Mouse (Mus musculus) forebrain, postnatal 0 days (tissue): Measurements from ENCODE around the gene Prkaa1. TPM values are rescaled to one million over a fixed set of nuclear protein-coding genes. Genes with fewer than 3 reads are reported as not detected.

Experiments
- ATAC-seq: fragments of 200-750 bp; cut with Nextera tagmentation; 2 replicates; pipeline ENCODE4 v1.8.0; 2017; ENCODE audit warnings: mild to moderate bottlenecking, moderate library complexity
- DNase-seq: peaks from one replicate; pipeline ENCODE4 v3.0.0-alpha.2; 2015
- H3K27ac ChIP-seq: fragments of 300-500 bp; sonication (generic); 2 replicates; pipeline ENCODE4 v1.5.1; 2014; ENCODE audit warnings: low read depth, mild to moderate bottlenecking, antibody characterized with exemption, low read length, moderate library complexity, mixed read lengths
- H3K27me3 ChIP-seq: fragments of 300-500 bp; sonication (generic); 2 replicates; pipeline ENCODE4 v1.6.1; 2014; ENCODE audit warnings: mild to moderate bottlenecking, low read length, mixed read lengths; ENCODE audit not compliant: insufficient read depth
- H3K36me3 ChIP-seq: fragments of 300-500 bp; sonication (generic); 2 replicates; pipeline ENCODE4 v1.6.1; 2014; ENCODE audit warnings: mild to moderate bottlenecking, moderate library complexity; ENCODE audit not compliant: insufficient read depth
- H3K4me1 ChIP-seq: fragments of 300-500 bp; sonication (generic); 2 replicates; pipeline ENCODE4 v1.6.1; 2014; ENCODE audit warnings: antibody characterized with exemption; ENCODE audit not compliant: insufficient read depth
- H3K4me2 ChIP-seq: fragments of 300-500 bp; sonication (generic); 2 replicates; pipeline ENCODE4 v1.6.1; 2014; ENCODE audit warnings: low read depth, mild to moderate bottlenecking, moderate library complexity
- H3K4me3 ChIP-seq: fragments of 300-500 bp; sonication (generic); 2 replicates; pipeline ENCODE4 v1.5.1; 2014; ENCODE audit warnings: low read depth, low read length, mixed read lengths
- H3K9ac ChIP-seq: fragments of 300-500 bp; sonication (generic); 2 replicates; pipeline ENCODE4 v1.6.1; 2014; ENCODE audit warnings: mild to moderate bottlenecking
- H3K9me3 ChIP-seq: fragments of 300-500 bp; sonication (generic); 2 replicates; pipeline ENCODE4 v1.6.1; 2016; ENCODE audit warnings: low read length
- CTCF ChIP-seq: sonication (generic); IDR thresholded peaks from 2 replicates; pipeline ENCODE4 v1.5.1; 2016; ENCODE audit warnings: antibody characterized with exemption, control low read depth, low read depth
- WGBS: fragments of 180-500 bp; shearing (Covaris S2); extraction: QIAGEN DNeasy Blood & Tissue Kit; methylation state at CpG from one replicate; pipeline ENCODE4 v1.1.7; 2014; 5-methylcytosine and 5-hydroxymethylcytosine counted together
- polyA plus RNA-seq: library from polyadenylated mRNA; unstranded; fragments of >200 nt; fragmentation: Nextera tagmentation; extraction: Ambion mirVana; gene quantifications from 2 replicates; pipeline ENCODE4 v1.2.1, GENCODE M21; 2015
- total RNA-seq: library from RNA; depleted of rRNA; stranded (reverse); fragments of >200 nt; gene quantifications from 2 replicates; pipeline ENCODE4 v1.2.3, GENCODE M21; 2014

The Prkaa1 gene
- total and polyA plus RNA-seq, 2 experiments from 2014 or later = 10.8 to 24.1 TPM

- Histone ChIP-seq H3K4me1 (peaks cover 9% of the 10 kb centered on the region), H3K9me3 (no peaks in the 10 kb centered on the region), H3K4me3 (no peak overlapping the region), H3K36me3 (peaks cover 33% of the 10 kb centered on the region), H3K4me2 (no peak overlapping the region), H3K27ac (no peak overlapping the region), H3K9ac (no peak overlapping the region), H3K27me3 (no peaks in the 10 kb centered on the region)
- WGBS = 92% methylated on average over 9 of the region's 9 CpGs
- ATAC-seq (no peak), DNase-seq (no peak)
- TF ChIP-seq CTCF = no peak
Observed at GRCm38 (mm10) chr15:5118626-5119025, 25.0 kb upstream of the Prkaa1 start.

- Histone ChIP-seq H3K27ac (no peak overlapping the region), H3K9ac (no peak overlapping the region), H3K4me3 (no peak overlapping the region), H3K27me3 (no peaks in the 10 kb centered on the region), H3K4me2 (no peak overlapping the region), H3K36me3 (peaks cover 34% of the 10 kb centered on the region), H3K9me3 (no peaks in the 10 kb centered on the region), H3K4me1 (peaks cover 9% of the 10 kb centered on the region)
- TF ChIP-seq CTCF = no peak
- WGBS = 95% methylated on average over 2 of the region's 2 CpGs
- no peak for ATAC-seq
- DNase-seq = no peak
Observed at GRCm38 (mm10) chr15:5119192-5119591, 24.5 kb upstream of the Prkaa1 start.

GRCm38 (mm10) chr15:5119707-5120106 lies 24.0 kb upstream of the Prkaa1 start:
- Histone ChIP-seq H3K27ac (no peak overlapping the region), H3K36me3 (peaks cover 39% of the 10 kb centered on the region), H3K4me1 (peaks cover 9% of the 10 kb centered on the region), H3K4me2 (no peak overlapping the region), H3K9me3 (no peaks in the 10 kb centered on the region), H3K27me3 (no peaks in the 10 kb centered on the region), H3K9ac (no peak overlapping the region), H3K4me3 (no peak overlapping the region)
- ATAC-seq = no peak
- DNase-seq = peak; percentile 14
- 97% methylated on average over 2 of the region's 2 CpGs for WGBS
- TF ChIP-seq CTCF = peak; percentile 33

- ATAC-seq (no peak), DNase-seq (no peak)
- Histone ChIP-seq H3K36me3 (peaks cover 44% of the 10 kb centered on the region), H3K4me1 (peaks cover 9% of the 10 kb centered on the region), H3K27me3 (no peaks in the 10 kb centered on the region), H3K4me3 (no peak overlapping the region), H3K9me3 (no peaks in the 10 kb centered on the region), H3K9ac (no peak overlapping the region), H3K4me2 (no peak overlapping the region), H3K27ac (no peak overlapping the region)
- TF ChIP-seq CTCF = no peak
- 90% methylated on average over 12 of the region's 12 CpGs for WGBS
Observed at GRCm38 (mm10) chr15:5121535-5122313, 21.9 kb upstream of the Prkaa1 start.

GRCm38 (mm10) chr15:5126456-5126855 lies 17.2 kb upstream of the Prkaa1 start:
- Histone ChIP-seq H3K9ac (no peak overlapping the region), H3K4me3 (no peak overlapping the region), H3K4me1 (no peaks in the 10 kb centered on the region), H3K36me3 (peaks cover 16% of the 10 kb centered on the region), H3K27ac (no peak overlapping the region), H3K27me3 (no peaks in the 10 kb centered on the region), H3K4me2 (no peak overlapping the region), H3K9me3 (no peaks in the 10 kb centered on the region)
- no peak for TF ChIP-seq CTCF
- ATAC-seq (no peak), DNase-seq (no peak)
- 53% methylated on average over 4 of the region's 4 CpGs for WGBS

- peaks cover 11% of the 10 kb centered on the region; the same call in 1 of the 2 replicates for H3K36me3 ChIP-seq
- ATAC-seq (no peak), DNase-seq (no peak)
- TF ChIP-seq CTCF = no peak
- H3K4me2 ChIP-seq = no peak overlapping the region
- no peak overlapping the region for H3K27ac ChIP-seq
- 90% methylated on average over 2 of the region's 2 CpGs for WGBS
- H3K27me3 ChIP-seq = no peaks in the 10 kb centered on the region
- H3K9ac ChIP-seq = no peak overlapping the region
- no peaks in the 10 kb centered on the region for H3K4me1 ChIP-seq
- no peak overlapping the region for H3K4me3 ChIP-seq
- no peaks in the 10 kb centered on the region for H3K9me3 ChIP-seq
Observed at GRCm38 (mm10) chr15:5127487-5127886, 16.2 kb upstream of the Prkaa1 start.

- 74% methylated on average over 5 of the region's 5 CpGs for WGBS
- no peak for ATAC-seq
- DNase-seq = no peak
- H3K9ac ChIP-seq = no peak overlapping the region
- no peaks in the 10 kb centered on the region for H3K9me3 ChIP-seq
- no peak overlapping the region for H3K4me2 ChIP-seq
- no peak overlapping the region for H3K27ac ChIP-seq
- H3K36me3 ChIP-seq = peaks cover 11% of the 10 kb centered on the region; the same call in 1 of the 2 replicates
- H3K4me1 ChIP-seq = no peaks in the 10 kb centered on the region
- no peaks in the 10 kb centered on the region for H3K27me3 ChIP-seq
- no peak for TF ChIP-seq CTCF
- no peak overlapping the region for H3K4me3 ChIP-seq
Observed at GRCm38 (mm10) chr15:5128176-5128940, 15.3 kb upstream of the Prkaa1 start.
